Mouse (Mus musculus): Measurements from ENCODE around the gene Zfpm1. TPM values are rescaled to one million over a fixed set of nuclear protein-coding genes. Genes with fewer than 3 reads are reported as not detected.

The Zfpm1 gene
- polyA plus RNA-seq, 1 experiment from 2014 or later, result 2.7 TPM

Other genes starting within 250 kb of the Zfpm1 start
- gene Trhr2, start 78.6 kb downstream of the Zfpm1 start, polyA plus RNA-seq (2014; fragmentation: Nextera tagmentation; extraction: Ambion mirVana), result not detected in 2 replicates
- gene Zc3h18, start 94.5 kb downstream of the Zfpm1 start, polyA plus RNA-seq (2014; fragmentation: Nextera tagmentation; extraction: Ambion mirVana), result 35.7 and 43.8 TPM in 2 replicates
- not detected in 2 replicates for gene Il17c, start 139.9 kb downstream of the Zfpm1 start, polyA plus RNA-seq (2014; fragmentation: Nextera tagmentation; extraction: Ambion mirVana)
- gene Cyba, start 150.8 kb downstream of the Zfpm1 start, polyA plus RNA-seq (2014; fragmentation: Nextera tagmentation; extraction: Ambion mirVana), result 186 and 216 TPM in 2 replicates
- 23.2 and 36.1 TPM in 2 replicates for gene Mvd, start 161.3 kb downstream of the Zfpm1 start, polyA plus RNA-seq (2014; fragmentation: Nextera tagmentation; extraction: Ambion mirVana)
- 0.23 and 0.51 TPM in 2 replicates for gene Snai3, start 178.6 kb downstream of the Zfpm1 start, polyA plus RNA-seq (2014; fragmentation: Nextera tagmentation; extraction: Ambion mirVana)
- gene Rnf166, start 193.9 kb downstream of the Zfpm1 start, polyA plus RNA-seq (2014; fragmentation: Nextera tagmentation; extraction: Ambion mirVana), result 33.5 and 35.3 TPM in 2 replicates
- gene Ctu2, start 194.0 kb downstream of the Zfpm1 start, polyA plus RNA-seq (2014; fragmentation: Nextera tagmentation; extraction: Ambion mirVana), result 50.4 and 51.6 TPM in 2 replicates